Mouse (Mus musculus) olfactory bulb, adult 2 months (tissue): ENCODE results near the gene Kat5.

Experiments used
- CTCF ChIP-seq: fragments of 200-500 bp; IDR thresholded peaks from 2 replicates; pipeline ENCODE4 v1.5.1; 2012; ENCODE audit warnings: low read depth, mild to moderate bottlenecking, low read length, moderate library complexity; ENCODE audit not compliant: insufficient read depth
- POLR2A ChIP-seq: fragments of 200-500 bp; IDR thresholded peaks from 2 replicates; pipeline ENCODE4 v1.6.1; 2012; ENCODE audit warnings: mild to moderate bottlenecking, low read depth, low read length, moderate library complexity; ENCODE audit not compliant: insufficient read depth

- no peak for TF ChIP-seq POLR2A
- no peak for TF ChIP-seq CTCF
Observed at GRCm38 (mm10) chr19:5561252-5561790, 48.7 kb downstream of the Kat5 start.
